Mouse (Mus musculus): ENCODE data around the gene Orc5.

Gene Orc5

GRCm38 (mm10) chr5:22550033-22550551, at the start of gene Orc5:
Gene Orc5, minus strand, starts transcription at chr5:22550429.
- peak; percentile 85 to 93 for DNase-seq (ENCODE audit: low spot score in 2 of 2)

- no peak for DNase-seq (ENCODE audit: low spot score in 2 of 2)
Measured at GRCm38 (mm10) chr5:22596981-22597380, 46.8 kb upstream of the Orc5 start.

GRCm38 (mm10) chr5:22589370-22589966, 39.2 kb upstream of the Orc5 start:
- DNase-seq (ENCODE audit: low spot score in 2 of 2), result no peak

GRCm38 (mm10) chr5:22587492-22587891, 37.3 kb upstream of the Orc5 start:
- no peak for DNase-seq (ENCODE audit: low spot score in 2 of 2)

- no peak for DNase-seq (ENCODE audit: low spot score in 2 of 2)
Measured at GRCm38 (mm10) chr5:22584556-22584955, 34.3 kb upstream of the Orc5 start.

- DNase-seq (ENCODE audit: low spot score in 2 of 2), result no peak
Measured at GRCm38 (mm10) chr5:22578011-22578410, 27.8 kb upstream of the Orc5 start.

GRCm38 (mm10) chr5:22574751-22575150, 24.5 kb upstream of the Orc5 start:
- DNase-seq (ENCODE audit: low spot score in 2 of 2), result no peak

- no peak for DNase-seq (ENCODE audit: low spot score in 2 of 2)
Measured at GRCm38 (mm10) chr5:22574161-22574560, 23.9 kb upstream of the Orc5 start.

- DNase-seq (ENCODE audit: low spot score in 2 of 2), result no peak
Measured at GRCm38 (mm10) chr5:22573696-22574095, 23.5 kb upstream of the Orc5 start.

- no peak for DNase-seq (ENCODE audit: low spot score in 2 of 2)
Measured at GRCm38 (mm10) chr5:22572881-22573280, 22.7 kb upstream of the Orc5 start.

- no peak for DNase-seq (ENCODE audit: low spot score in 2 of 2)
Measured at GRCm38 (mm10) chr5:22572456-22572855, 22.2 kb upstream of the Orc5 start.

- DNase-seq (ENCODE audit: low spot score in 2 of 2), result no peak
Measured at GRCm38 (mm10) chr5:22565708-22566107, 15.5 kb upstream of the Orc5 start.

- DNase-seq (ENCODE audit: low spot score in 2 of 2), result no peak
Measured at GRCm38 (mm10) chr5:22559801-22560200, 9.6 kb upstream of the Orc5 start.

GRCm38 (mm10) chr5:22557491-22558113, 7.4 kb upstream of the Orc5 start:
- DNase-seq (ENCODE audit: low spot score in 2 of 2), result no peak

GRCm38 (mm10) chr5:22556713-22557112, 6.5 kb upstream of the Orc5 start:
- no peak for DNase-seq (ENCODE audit: low spot score in 2 of 2)

- DNase-seq (ENCODE audit: low spot score in 2 of 2), result peak in 1 of 2 experiments; percentile 59
Measured at GRCm38 (mm10) chr5:22552233-22552765, 2.1 kb upstream of the Orc5 start.

- no peak for DNase-seq (ENCODE audit: low spot score in 2 of 2)
Measured at GRCm38 (mm10) chr5:22549366-22550032, 730 bp downstream of the Orc5 start.

- no peak for DNase-seq (ENCODE audit: low spot score in 2 of 2)
Measured at GRCm38 (mm10) chr5:22548556-22549161, 1.6 kb downstream of the Orc5 start.

- no peak for DNase-seq (ENCODE audit: low spot score in 2 of 2)
Measured at GRCm38 (mm10) chr5:22546536-22546935, 3.7 kb downstream of the Orc5 start.

GRCm38 (mm10) chr5:22545305-22545704, 4.9 kb downstream of the Orc5 start:
- no peak for DNase-seq (ENCODE audit: low spot score in 2 of 2)

GRCm38 (mm10) chr5:22542676-22543075, 7.6 kb downstream of the Orc5 start:
- no peak for DNase-seq (ENCODE audit: low spot score in 2 of 2)

- DNase-seq (ENCODE audit: low spot score in 2 of 2), result no peak
Measured at GRCm38 (mm10) chr5:22538996-22539600, 11.1 kb downstream of the Orc5 start.
